Mouse (Mus musculus): ENCODE data around the gene Cela2a. TPM values are rescaled to one million over a fixed set of nuclear protein-coding genes. Genes with fewer than 3 reads are reported as not detected.

The Cela2a gene
- total and polyA plus RNA-seq, 3 experiments: not detected

DNA sequence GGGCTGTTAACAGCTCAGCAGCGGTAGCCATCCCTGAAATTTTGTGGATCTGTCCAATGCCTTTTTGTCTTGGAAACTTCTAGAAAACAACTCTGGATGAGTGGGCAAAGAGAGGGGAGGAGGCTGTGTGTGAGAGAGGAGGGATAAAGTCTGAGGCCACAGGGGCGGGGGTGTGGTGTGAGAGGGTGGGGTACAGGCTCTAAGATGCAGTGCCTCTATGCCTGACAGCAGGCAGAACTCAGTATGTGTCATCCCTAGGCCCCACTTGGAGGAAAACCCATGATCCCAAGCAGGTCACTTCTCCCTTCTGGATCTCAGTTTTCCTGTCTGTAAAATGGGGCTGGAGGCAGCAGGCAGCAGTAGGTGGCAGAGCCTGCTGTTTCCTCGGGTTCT lies 45.4 kb upstream of the Cela2a start:
- no peaks in the 10 kb centered on the region for H3K9me3 ChIP-seq (replicated peaks)
- peaks cover 5% of the 10 kb centered on the region for H3K27me3 ChIP-seq (ENCODE audit: insufficient read depth, low read length)
- H3K36me3 ChIP-seq (replicated peaks): peaks cover 70% of the 10 kb centered on the region
- H3K4me3 ChIP-seq (ENCODE audit: low read depth, low read length): no peak overlapping the region
- ATAC-seq (ENCODE audit: extremely low read depth, insufficient number of reproducible peaks, low FRiP score, poor library complexity, severe bottlenecking) (no peak), DNase-seq (ENCODE audit: low spot score) (no peak)
- peaks cover 62% of the 10 kb centered on the region for H3K4me1 ChIP-seq (ENCODE audit: insufficient read depth, low read depth, low read length)
- TF ChIP-seq CTCF (IDR thresholded peaks at IDR 0.05; ENCODE audit: low read depth, low read length) (no peak), GATA1 (IDR thresholded peaks at IDR 0.05; ENCODE audit: borderline replicate concordance, low read length) (no peak), POLR2AphosphoS5 (IDR thresholded peaks at IDR 0.05; ENCODE audit: insufficient replicate concordance, low read depth, low read length) (no peak), GATA2 (IDR thresholded peaks at IDR 0.05; ENCODE audit: borderline replicate concordance, low read depth, low read length) (no peak), TAL1 (conservative IDR thresholded peaks at IDR 0.05; ENCODE audit: low read depth, low read length) (no peak)

GRCm38 (mm10) chr4:141870666-141871332 lies 44.8 kb upstream of the Cela2a start:
- H3K4me1 ChIP-seq (ENCODE audit: insufficient read depth, low read depth, low read length): peaks cover 58% of the 10 kb centered on the region
- ATAC-seq (ENCODE audit: extremely low read depth, insufficient number of reproducible peaks, low FRiP score, poor library complexity, severe bottlenecking): no peak
- peaks cover 75% of the 10 kb centered on the region for H3K36me3 ChIP-seq (replicated peaks)
- DNase-seq (ENCODE audit: low spot score): no peak
- no peak overlapping the region for H3K4me3 ChIP-seq (ENCODE audit: low read depth, low read length)
- no peaks in the 10 kb centered on the region for H3K9me3 ChIP-seq (replicated peaks)
- H3K27me3 ChIP-seq (ENCODE audit: insufficient read depth, low read length): 0 out of 2 replicates have a peak, but pooled peaks cover 2% of the 10 kb centered on the region
- TF ChIP-seq POLR2AphosphoS5 (IDR thresholded peaks at IDR 0.05; ENCODE audit: insufficient replicate concordance, low read depth, low read length): no peak
- no peak for TF ChIP-seq CTCF (IDR thresholded peaks at IDR 0.05; ENCODE audit: low read depth, low read length)
- no peak for TF ChIP-seq TAL1 (conservative IDR thresholded peaks at IDR 0.05; ENCODE audit: low read depth, low read length)
- no peak for TF ChIP-seq GATA2 (IDR thresholded peaks at IDR 0.05; ENCODE audit: borderline replicate concordance, low read depth, low read length)
- no peak for TF ChIP-seq GATA1 (IDR thresholded peaks at IDR 0.05; ENCODE audit: borderline replicate concordance, low read length)

GRCm38 (mm10) chr4:141869436-141870215 lies 43.7 kb upstream of the Cela2a start:
- peaks cover 48% of the 10 kb centered on the region for H3K4me1 ChIP-seq (ENCODE audit: insufficient read depth, low read depth, low read length)
- no peak for TF ChIP-seq POLR2AphosphoS5 (IDR thresholded peaks at IDR 0.05; ENCODE audit: insufficient replicate concordance, low read depth, low read length)
- TF ChIP-seq TAL1 (conservative IDR thresholded peaks at IDR 0.05; ENCODE audit: low read depth, low read length): no peak
- TF ChIP-seq GATA1 (IDR thresholded peaks at IDR 0.05; ENCODE audit: borderline replicate concordance, low read length): no peak
- no peak for TF ChIP-seq CTCF (IDR thresholded peaks at IDR 0.05; ENCODE audit: low read depth, low read length)
- TF ChIP-seq GATA2 (IDR thresholded peaks at IDR 0.05; ENCODE audit: borderline replicate concordance, low read depth, low read length): no peak
- no peaks in the 10 kb centered on the region for H3K27me3 ChIP-seq (ENCODE audit: insufficient read depth, low read length)
- peaks cover 87% of the 10 kb centered on the region for H3K36me3 ChIP-seq (replicated peaks)
- DNase-seq (ENCODE audit: low spot score) (no peak), ATAC-seq (ENCODE audit: extremely low read depth, insufficient number of reproducible peaks, low FRiP score, poor library complexity, severe bottlenecking) (no peak)
- H3K4me3 ChIP-seq (ENCODE audit: low read depth, low read length): no peak overlapping the region
- no peaks in the 10 kb centered on the region for H3K9me3 ChIP-seq (replicated peaks)

GRCm38 (mm10) chr4:141868051-141868450 lies 42.1 kb upstream of the Cela2a start:
- no peaks in the 10 kb centered on the region for H3K27me3 ChIP-seq (ENCODE audit: insufficient read depth, low read length)
- peaks cover 99% of the 10 kb centered on the region for H3K36me3 ChIP-seq (replicated peaks)
- TF ChIP-seq GATA2 (IDR thresholded peaks at IDR 0.05; ENCODE audit: borderline replicate concordance, low read depth, low read length): no peak
- no peak for TF ChIP-seq POLR2AphosphoS5 (IDR thresholded peaks at IDR 0.05; ENCODE audit: insufficient replicate concordance, low read depth, low read length)
- no peak for TF ChIP-seq TAL1 (conservative IDR thresholded peaks at IDR 0.05; ENCODE audit: low read depth, low read length)
- no peak for TF ChIP-seq CTCF (IDR thresholded peaks at IDR 0.05; ENCODE audit: low read depth, low read length)
- TF ChIP-seq GATA1 (IDR thresholded peaks at IDR 0.05; ENCODE audit: borderline replicate concordance, low read length): no peak
- H3K4me1 ChIP-seq (ENCODE audit: insufficient read depth, low read depth, low read length): peaks cover 41% of the 10 kb centered on the region
- ATAC-seq (ENCODE audit: extremely low read depth, insufficient number of reproducible peaks, low FRiP score, poor library complexity, severe bottlenecking) (no peak), DNase-seq (ENCODE audit: low spot score) (no peak)
- H3K4me3 ChIP-seq (ENCODE audit: low read depth, low read length): no peak overlapping the region
- no peaks in the 10 kb centered on the region for H3K9me3 ChIP-seq (replicated peaks)

DNA sequence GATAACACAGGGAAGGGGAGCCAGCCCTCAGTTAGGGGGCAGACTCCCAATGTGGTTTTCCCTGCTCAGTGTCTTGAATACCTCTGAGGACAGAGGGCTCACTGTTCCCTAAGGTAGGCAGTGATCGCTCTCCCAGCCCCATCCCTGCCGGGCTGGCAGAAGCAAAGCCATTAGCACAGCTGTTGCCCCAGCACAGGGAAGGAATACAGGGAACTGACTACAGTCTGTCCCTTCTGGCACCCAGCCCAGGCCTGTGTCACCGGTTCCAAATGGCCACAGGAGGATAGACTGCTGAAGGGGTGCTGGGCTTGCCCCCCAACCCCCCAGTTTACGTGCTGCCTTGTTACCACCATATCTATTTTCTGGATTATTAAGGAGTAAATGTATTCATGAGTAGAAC lies 41.5 kb upstream of the Cela2a start:
- DNase-seq (ENCODE audit: low spot score) (no peak), ATAC-seq (ENCODE audit: extremely low read depth, insufficient number of reproducible peaks, low FRiP score, poor library complexity, severe bottlenecking) (no peak)
- Histone ChIP-seq H3K4me3 (ENCODE audit: low read depth, low read length) (no peak overlapping the region), H3K9me3 (replicated peaks) (no peaks in the 10 kb centered on the region), H3K27me3 (ENCODE audit: insufficient read depth, low read length) (no peaks in the 10 kb centered on the region), H3K4me1 (ENCODE audit: insufficient read depth, low read depth, low read length) (peaks cover 36% of the 10 kb centered on the region), H3K36me3 (replicated peaks) (peaks cover 99% of the 10 kb centered on the region)
- TF ChIP-seq POLR2AphosphoS5 (IDR thresholded peaks at IDR 0.05; ENCODE audit: insufficient replicate concordance, low read depth, low read length): no peak
- no peak for TF ChIP-seq CTCF (IDR thresholded peaks at IDR 0.05; ENCODE audit: low read depth, low read length)
- no peak for TF ChIP-seq GATA2 (IDR thresholded peaks at IDR 0.05; ENCODE audit: borderline replicate concordance, low read depth, low read length)
- TF ChIP-seq GATA1 (IDR thresholded peaks at IDR 0.05; ENCODE audit: borderline replicate concordance, low read length): no peak
- TF ChIP-seq TAL1 (conservative IDR thresholded peaks at IDR 0.05; ENCODE audit: low read depth, low read length): no peak

GRCm38 (mm10) chr4:141866933-141867490 lies 41.1 kb upstream of the Cela2a start:
- H3K36me3 ChIP-seq (replicated peaks): peaks cover 99% of the 10 kb centered on the region

More at GRCm38 (mm10) chr4:141866933-141867490, 41.1 kb upstream of the Cela2a start:
- peaks cover 31% of the 10 kb centered on the region for H3K4me1 ChIP-seq (ENCODE audit: insufficient read depth, low read depth, low read length)
- no peaks in the 10 kb centered on the region for H3K27me3 ChIP-seq (ENCODE audit: insufficient read depth, low read length)
- DNase-seq (ENCODE audit: low spot score) (no peak), ATAC-seq (ENCODE audit: extremely low read depth, insufficient number of reproducible peaks, low FRiP score, poor library complexity, severe bottlenecking) (no peak)
- no peak for TF ChIP-seq GATA1 (IDR thresholded peaks at IDR 0.05; ENCODE audit: borderline replicate concordance, low read length)
- no peak for TF ChIP-seq POLR2AphosphoS5 (IDR thresholded peaks at IDR 0.05; ENCODE audit: insufficient replicate concordance, low read depth, low read length)
- TF ChIP-seq GATA2 (IDR thresholded peaks at IDR 0.05; ENCODE audit: borderline replicate concordance, low read depth, low read length): no peak
- TF ChIP-seq TAL1 (conservative IDR thresholded peaks at IDR 0.05; ENCODE audit: low read depth, low read length): no peak
- TF ChIP-seq CTCF (IDR thresholded peaks at IDR 0.05; ENCODE audit: low read depth, low read length): no peak
- H3K9me3 ChIP-seq (replicated peaks): no peaks in the 10 kb centered on the region
- H3K4me3 ChIP-seq (ENCODE audit: low read depth, low read length): no peak overlapping the region
